Mouse (Mus musculus) kidney, embryonic 14.5 days (tissue): ENCODE data around the gene Gm11437. TPM values are rescaled to one million over a fixed set of nuclear protein-coding genes. Genes with fewer than 3 reads are reported as not detected.
A peak's percentile ranks its signal among the peaks of the same experiment; 100 is the strongest.

ENCODE experiments used
- ATAC-seq: fragments of 200-750 bp; cut with Nextera tagmentation; 2 replicates; pipeline ENCODE4 v1.8.0; 2017; ENCODE audit warnings: moderate number of reproducible peaks, mild to moderate bottlenecking, moderate TSS enrichment, moderate library complexity; ENCODE audit not compliant: low FRiP score, low TSS enrichment
- H3K27ac ChIP-seq: fragments of 300-500 bp; sonication (generic); 2 replicates; pipeline ENCODE4 v1.5.1; 2014; ENCODE audit warnings: low read depth, mild to moderate bottlenecking, low read length, moderate library complexity, mixed read lengths
- H3K27me3 ChIP-seq: fragments of 300-500 bp; sonication (generic); 2 replicates; pipeline ENCODE4 v1.6.1; 2014; ENCODE audit warnings: mild to moderate bottlenecking, low read length; ENCODE audit not compliant: control insufficient read depth, insufficient read depth
- H3K36me3 ChIP-seq: fragments of 300-500 bp; sonication (generic); 2 replicates; pipeline ENCODE4 v1.6.1; 2014; ENCODE audit warnings: low read length, mixed read lengths; ENCODE audit not compliant: control insufficient read depth, insufficient read depth
- H3K4me1 ChIP-seq: fragments of 300-500 bp; sonication (generic); 2 replicates; pipeline ENCODE4 v1.6.1; 2014; ENCODE audit warnings: low read length, mixed read lengths; ENCODE audit not compliant: control insufficient read depth, insufficient read depth
- H3K4me2 ChIP-seq: fragments of 300-500 bp; sonication (generic); replicated peaks from 2 replicates; pipeline ENCODE4 v1.6.1; 2014; ENCODE audit warnings: low read depth, mild to moderate bottlenecking, low read length
- H3K4me3 ChIP-seq: fragments of 300-500 bp; sonication (generic); 2 replicates; pipeline ENCODE4 v1.5.1; 2014; ENCODE audit warnings: mild to moderate bottlenecking, low read length
- H3K9ac ChIP-seq: fragments of 300-500 bp; sonication (generic); 2 replicates; pipeline ENCODE4 v1.6.1; 2014; ENCODE audit warnings: low read depth, mild to moderate bottlenecking, low read length, moderate library complexity
- H3K9me3 ChIP-seq: fragments of 300-500 bp; sonication (generic); 2 replicates; pipeline ENCODE4 v1.6.1; 2016; ENCODE audit warnings: low read length; ENCODE audit not compliant: control insufficient read depth
- WGBS: fragments of 180-500 bp; shearing (Covaris S2); extraction: QIAGEN DNeasy Blood & Tissue Kit; methylation state at CpG from one replicate; pipeline ENCODE4 v1.1.7; 2014; 5-methylcytosine and 5-hydroxymethylcytosine counted together
- polyA plus RNA-seq: library from polyadenylated mRNA; unstranded; fragments of >200 nt; fragmentation: Nextera tagmentation; extraction: Ambion mirVana; gene quantifications from 2 replicates; pipeline ENCODE4 v1.2.1, GENCODE M21; 2014

Gene Gm11437
- polyA plus RNA-seq, 1 experiment from 2014 or later, result not detected

- Histone ChIP-seq H3K4me1 (peaks cover 14% of the 10 kb centered on the region), H3K4me2 (peak overlapping the region; percentile 60), H3K4me3 (peak overlapping the region; percentile 62), H3K27me3 (no peaks in the 10 kb centered on the region), H3K36me3 (no peaks in the 10 kb centered on the region), H3K27ac (peak overlapping the region; percentile 83), H3K9me3 (no peaks in the 10 kb centered on the region), H3K9ac (peak overlapping the region; percentile 70)
- ATAC-seq, result peak; percentile 68
- under 1% methylated on average over 43 of the region's 44 CpGs for WGBS
Measured at GRCm38 (mm10) chr11:84179954-84180598, 12.8 kb upstream of the Gm11437 start.

GRCm38 (mm10) chr11:84179226-84179953 is 12.1 kb upstream of the Gm11437 start:
- Histone ChIP-seq H3K27ac (peak overlapping the region; percentile 83), H3K4me1 (peaks cover 14% of the 10 kb centered on the region), H3K36me3 (no peaks in the 10 kb centered on the region), H3K4me3 (peak overlapping the region; percentile 62), H3K27me3 (no peaks in the 10 kb centered on the region), H3K9ac (peak overlapping the region; percentile 70), H3K9me3 (no peaks in the 10 kb centered on the region), H3K4me2 (peak overlapping the region; percentile 60)
- WGBS, result 0% methylated on average over 36 of the region's 85 CpGs
- peak; percentile 98 for ATAC-seq

GRCm38 (mm10) chr11:84178571-84178970 is 11.3 kb upstream of the Gm11437 start:
- no peaks in the 10 kb centered on the region for H3K36me3 ChIP-seq
- no peak for ATAC-seq
- WGBS, result 32% methylated on average over 4 of the region's 4 CpGs

GRCm38 (mm10) chr11:84172539-84173435 is 5.5 kb upstream of the Gm11437 start:
- H3K27me3 ChIP-seq, result no peaks in the 10 kb centered on the region
- H3K9me3 ChIP-seq, result no peaks in the 10 kb centered on the region
- 71% methylated on average over 11 of the region's 11 CpGs for WGBS
- H3K4me3 ChIP-seq, result no peak overlapping the region
- H3K36me3 ChIP-seq, result no peaks in the 10 kb centered on the region
- H3K9ac ChIP-seq, result no peak overlapping the region
- no peaks in the 10 kb centered on the region for H3K4me1 ChIP-seq
- H3K4me2 ChIP-seq, result no peak overlapping the region
- ATAC-seq, result no peak
- no peak overlapping the region for H3K27ac ChIP-seq

More at GRCm38 (mm10) chr11:84178571-84178970, 11.3 kb upstream of the Gm11437 start:
- H3K27ac ChIP-seq, result no peak overlapping the region
- peak overlapping the region; percentile 60 for H3K4me2 ChIP-seq
- no peaks in the 10 kb centered on the region for H3K9me3 ChIP-seq
- H3K4me1 ChIP-seq, result peaks cover 14% of the 10 kb centered on the region
- peak overlapping the region; percentile 62; the same call in 1 of the 2 replicates for H3K4me3 ChIP-seq
- H3K27me3 ChIP-seq, result no peaks in the 10 kb centered on the region
- H3K9ac ChIP-seq, result 0 out of 2 replicates have a peak overlapping the region, but pooled peaks have one; percentile 60

GRCm38 (mm10) chr11:84168701-84169288 is 1.5 kb upstream of the Gm11437 start:
- Histone ChIP-seq H3K9me3 (no peaks in the 10 kb centered on the region), H3K9ac (no peak overlapping the region), H3K4me2 (no peak overlapping the region), H3K4me3 (no peak overlapping the region), H3K4me1 (no peaks in the 10 kb centered on the region), H3K27ac (no peak overlapping the region), H3K27me3 (no peaks in the 10 kb centered on the region), H3K36me3 (no peaks in the 10 kb centered on the region)
- ATAC-seq, result no peak
- 24% methylated on average over 7 of the region's 7 CpGs for WGBS

GRCm38 (mm10) chr11:84164561-84164960 is 2.7 kb downstream of the Gm11437 start:
- Histone ChIP-seq H3K4me2 (no peak overlapping the region), H3K9ac (no peak overlapping the region), H3K27me3 (no peaks in the 10 kb centered on the region), H3K27ac (no peak overlapping the region), H3K9me3 (no peaks in the 10 kb centered on the region), H3K4me3 (no peak overlapping the region), H3K36me3 (no peaks in the 10 kb centered on the region), H3K4me1 (no peaks in the 10 kb centered on the region)
- ATAC-seq, result no peak
- WGBS, result 67% methylated on average over 4 of the region's 4 CpGs

- Histone ChIP-seq H3K9ac (no peak overlapping the region), H3K4me2 (no peak overlapping the region), H3K27me3 (no peaks in the 10 kb centered on the region), H3K9me3 (no peaks in the 10 kb centered on the region), H3K4me3 (no peak overlapping the region), H3K27ac (no peak overlapping the region), H3K36me3 (no peaks in the 10 kb centered on the region), H3K4me1 (no peaks in the 10 kb centered on the region)
- ATAC-seq, result no peak
- 83% methylated on average over 6 of the region's 6 CpGs for WGBS
Measured at GRCm38 (mm10) chr11:84164123-84164522, 3.2 kb downstream of the Gm11437 start.

- Histone ChIP-seq H3K27ac (no peak overlapping the region), H3K36me3 (no peaks in the 10 kb centered on the region), H3K4me1 (no peaks in the 10 kb centered on the region), H3K27me3 (no peaks in the 10 kb centered on the region), H3K4me2 (no peak overlapping the region), H3K9me3 (no peaks in the 10 kb centered on the region), H3K9ac (no peak overlapping the region), H3K4me3 (no peak overlapping the region)
- WGBS, result 85% methylated on average over 4 of the region's 4 CpGs
- ATAC-seq, result no peak
Measured at GRCm38 (mm10) chr11:84156535-84157262, 10.6 kb downstream of the Gm11437 start.
